Mouse (Mus musculus): ENCODE measurements around the gene Atxn2. TPM values are rescaled to one million over a fixed set of nuclear protein-coding genes. Genes with fewer than 3 reads are reported as not detected.

The Atxn2 gene
- polyA plus RNA-seq, 1 experiment from 2014 or later, result 40.6 TPM

GRCm38 (mm10) chr5:121858427-121858826 lies 147.3 kb downstream of the Atxn2 start:
- ATAC-seq (no peak), DNase-seq (ENCODE audit: low spot score) (no peak)
- WGBS, result 83% methylated on average over 12 of the region's 12 CpGs
- Histone ChIP-seq H3K9me3 (ENCODE audit: low read length) (no peaks in the 10 kb centered on the region), H3K9ac (replicated peaks; ENCODE audit: low read depth) (no peak overlapping the region), H3K4me2 (replicated peaks; ENCODE audit: low read depth, low read length) (no peak overlapping the region), H3K4me1 (ENCODE audit: insufficient read depth, low read depth, low read length) (peaks cover 2% of the 10 kb centered on the region; the same call in 1 of the 2 replicates), H3K36me3 (ENCODE audit: insufficient read depth, low read length) (0 out of 2 replicates have a peak, but pooled peaks cover 2% of the 10 kb centered on the region), H3K4me3 (ENCODE audit: low read depth, low read length) (no peak overlapping the region), H3K27ac (ENCODE audit: low read length) (no peak overlapping the region), H3K27me3 (replicated peaks; ENCODE audit: insufficient read depth, low read length) (no peaks in the 10 kb centered on the region)
- no peak for TF ChIP-seq EP300 (IDR thresholded peaks at IDR 0.05)
- TF ChIP-seq CTCF (IDR thresholded peaks at IDR 0.05), result no peak

- DNase-seq (ENCODE audit: low spot score) (no peak), ATAC-seq (no peak)
- WGBS, result 40% methylated on average over 5 of the region's 5 CpGs
- no peak overlapping the region for H3K4me2 ChIP-seq (replicated peaks; ENCODE audit: low read depth, low read length)
- H3K27ac ChIP-seq (ENCODE audit: low read length), result no peak overlapping the region
- H3K4me1 ChIP-seq (ENCODE audit: insufficient read depth, low read depth, low read length), result no peaks in the 10 kb centered on the region
- no peak overlapping the region for H3K9ac ChIP-seq (replicated peaks; ENCODE audit: low read depth)
- H3K4me3 ChIP-seq (ENCODE audit: low read depth, low read length), result no peak overlapping the region
- H3K27me3 ChIP-seq (replicated peaks; ENCODE audit: insufficient read depth, low read length), result no peaks in the 10 kb centered on the region
- no peaks in the 10 kb centered on the region for H3K36me3 ChIP-seq (ENCODE audit: insufficient read depth, low read length)
- TF ChIP-seq EP300 (IDR thresholded peaks at IDR 0.05) (no peak), CTCF (IDR thresholded peaks at IDR 0.05) (no peak)
- H3K9me3 ChIP-seq (ENCODE audit: low read length), result no peaks in the 10 kb centered on the region
Measured at GRCm38 (mm10) chr5:121861964-121862363, 150.8 kb downstream of the Atxn2 start.

GRCm38 (mm10) chr5:121864330-121864729 lies 153.2 kb downstream of the Atxn2 start:
- Histone ChIP-seq H3K36me3 (ENCODE audit: insufficient read depth, low read length) (no peaks in the 10 kb centered on the region), H3K27ac (ENCODE audit: low read length) (no peak overlapping the region), H3K4me1 (ENCODE audit: insufficient read depth, low read depth, low read length) (no peaks in the 10 kb centered on the region), H3K4me3 (ENCODE audit: low read depth, low read length) (no peak overlapping the region), H3K27me3 (replicated peaks; ENCODE audit: insufficient read depth, low read length) (no peaks in the 10 kb centered on the region), H3K9ac (replicated peaks; ENCODE audit: low read depth) (no peak overlapping the region), H3K4me2 (replicated peaks; ENCODE audit: low read depth, low read length) (peak overlapping the region; percentile 39; the same call in 1 of the 2 replicates), H3K9me3 (ENCODE audit: low read length) (no peaks in the 10 kb centered on the region)
- peak; percentile 28 for ATAC-seq
- 8% methylated on average over 7 of the region's 11 CpGs for whole genome bisulfite sequencing
- DNase-seq (ENCODE audit: low spot score), result no peak
- no peak for TF ChIP-seq EP300 (IDR thresholded peaks at IDR 0.05)
- no peak for TF ChIP-seq CTCF (IDR thresholded peaks at IDR 0.05)

Small RNA genes lying within 50 kb of the gene (microRNA-seq; reads per million reads assigned to microRNA genes)
- gene Mir7031, result 0.73 reads per million

Other genes with a start within 250 kb of the Atxn2 start
- gene Adam1b, start 207.9 kb upstream of the Atxn2 start, polyA plus RNA-seq (2015; fragmentation: Nextera tagmentation; extraction: Ambion mirVana), result 0.14 and 0.38 TPM in 2 replicates
- 1.4 and 1.6 TPM in 2 replicates for gene Adam1a, start 165.9 kb upstream of the Atxn2 start, polyA plus RNA-seq (2015; fragmentation: Nextera tagmentation; extraction: Ambion mirVana)
- not detected in 2 replicates for gene Gm42878, start 165.9 kb upstream of the Atxn2 start, polyA plus RNA-seq (2015; fragmentation: Nextera tagmentation; extraction: Ambion mirVana)
- 39.1 and 42.1 TPM in 2 replicates for gene Mapkapk5, start 165.4 kb upstream of the Atxn2 start, polyA plus RNA-seq (2015; fragmentation: Nextera tagmentation; extraction: Ambion mirVana)
- 580 and 606 TPM in 2 replicates for gene Aldh2, start 117.5 kb upstream of the Atxn2 start, polyA plus RNA-seq (2015; fragmentation: Nextera tagmentation; extraction: Ambion mirVana)
- 5.8 and 6.4 TPM in 2 replicates for gene Acad12, start 92.4 kb upstream of the Atxn2 start, polyA plus RNA-seq (2015; fragmentation: Nextera tagmentation; extraction: Ambion mirVana)
- 3.7 and 4.5 TPM in 2 replicates for gene Acad10, start 50.8 kb upstream of the Atxn2 start, polyA plus RNA-seq (2015; fragmentation: Nextera tagmentation; extraction: Ambion mirVana)
- 32.2 and 37.6 TPM in 2 replicates for gene Brap, start 50.8 kb upstream of the Atxn2 start, polyA plus RNA-seq (2015; fragmentation: Nextera tagmentation; extraction: Ambion mirVana)
- gene Sh2b3, start 126.3 kb downstream of the Atxn2 start, polyA plus RNA-seq (2015; fragmentation: Nextera tagmentation; extraction: Ambion mirVana), result 24.4 and 26.2 TPM in 2 replicates
- gene Pheta1, start 137.6 kb downstream of the Atxn2 start, polyA plus RNA-seq (2015; fragmentation: Nextera tagmentation; extraction: Ambion mirVana), result 22.7 and 23.4 TPM in 2 replicates